Mouse (Mus musculus): ENCODE measurements around the gene Galnt18.

The Galnt18 gene

GRCm38 (mm10) chr7:111713828-111714600 lies 65.8 kb downstream of the Galnt18 start:
- no peak for DNase-seq (ENCODE audit: low spot score)

- DNase-seq (ENCODE audit: low spot score), result no peak
These were observed 67.0 kb downstream of the Galnt18 start for GRCm38 (mm10) chr7:111712797-111713196.

GRCm38 (mm10) chr7:111711045-111711808 lies 68.5 kb downstream of the Galnt18 start:
- no peak for DNase-seq (ENCODE audit: low spot score)

GRCm38 (mm10) chr7:111710311-111710710 lies 69.5 kb downstream of the Galnt18 start:
- no peak for DNase-seq (ENCODE audit: low spot score)

GRCm38 (mm10) chr7:111708563-111708962 lies 71.2 kb downstream of the Galnt18 start:
- no peak for DNase-seq (ENCODE audit: low spot score)

- no peak for DNase-seq (ENCODE audit: low spot score)
These were observed 76.8 kb downstream of the Galnt18 start for GRCm38 (mm10) chr7:111702961-111703360.

- DNase-seq (ENCODE audit: low spot score), result no peak
These were observed 78.0 kb downstream of the Galnt18 start for GRCm38 (mm10) chr7:111701788-111702187.

- DNase-seq (ENCODE audit: low spot score), result no peak
These were observed 80.3 kb downstream of the Galnt18 start for GRCm38 (mm10) chr7:111699446-111699845.

- DNase-seq (ENCODE audit: low spot score), result no peak
These were observed 83.6 kb downstream of the Galnt18 start for GRCm38 (mm10) chr7:111696226-111696625.

GRCm38 (mm10) chr7:111694312-111694711 lies 85.5 kb downstream of the Galnt18 start:
- no peak for DNase-seq (ENCODE audit: low spot score)

GRCm38 (mm10) chr7:111692641-111693261 lies 87.0 kb downstream of the Galnt18 start:
- DNase-seq (ENCODE audit: low spot score), result no peak

- DNase-seq (ENCODE audit: low spot score), result no peak
These were observed 99.7 kb downstream of the Galnt18 start for GRCm38 (mm10) chr7:111680108-111680507.

GRCm38 (mm10) chr7:111676483-111676882 lies 103.3 kb downstream of the Galnt18 start:
- DNase-seq (ENCODE audit: low spot score), result no peak

- DNase-seq (ENCODE audit: low spot score), result no peak
These were observed 107.3 kb downstream of the Galnt18 start for GRCm38 (mm10) chr7:111672467-111672866.

- DNase-seq (ENCODE audit: low spot score), result no peak
These were observed 116.4 kb downstream of the Galnt18 start for GRCm38 (mm10) chr7:111663139-111664073.

GRCm38 (mm10) chr7:111658579-111658978 lies 121.2 kb downstream of the Galnt18 start:
- DNase-seq (ENCODE audit: low spot score), result no peak

- no peak for DNase-seq (ENCODE audit: low spot score)
These were observed 124.8 kb downstream of the Galnt18 start for GRCm38 (mm10) chr7:111655002-111655401.

- no peak for DNase-seq (ENCODE audit: low spot score)
These were observed 125.3 kb downstream of the Galnt18 start for GRCm38 (mm10) chr7:111654526-111654925.

- no peak for DNase-seq (ENCODE audit: low spot score)
These were observed 135.4 kb downstream of the Galnt18 start for GRCm38 (mm10) chr7:111644362-111644761.

- no peak for DNase-seq (ENCODE audit: low spot score)
These were observed 140.9 kb downstream of the Galnt18 start for GRCm38 (mm10) chr7:111638899-111639298.

GRCm38 (mm10) chr7:111638465-111638864 lies 141.3 kb downstream of the Galnt18 start:
- DNase-seq (ENCODE audit: low spot score), result no peak
